Mouse (Mus musculus) neutrophil, adult 65 days (primary cell): Measurements from ENCODE around the gene Sash3. TPM values are rescaled to one million over a fixed set of nuclear protein-coding genes. Genes with fewer than 3 reads are reported as not detected.

Experiments used
- total RNA-seq: library from RNA; stranded (reverse); gene quantifications from 2 replicates; pipeline ENCODE4 v1.2.4, GENCODE M21; 2023

The Sash3 gene
- total RNA-seq: 104 and 111 TPM in 2 replicates

DNA sequence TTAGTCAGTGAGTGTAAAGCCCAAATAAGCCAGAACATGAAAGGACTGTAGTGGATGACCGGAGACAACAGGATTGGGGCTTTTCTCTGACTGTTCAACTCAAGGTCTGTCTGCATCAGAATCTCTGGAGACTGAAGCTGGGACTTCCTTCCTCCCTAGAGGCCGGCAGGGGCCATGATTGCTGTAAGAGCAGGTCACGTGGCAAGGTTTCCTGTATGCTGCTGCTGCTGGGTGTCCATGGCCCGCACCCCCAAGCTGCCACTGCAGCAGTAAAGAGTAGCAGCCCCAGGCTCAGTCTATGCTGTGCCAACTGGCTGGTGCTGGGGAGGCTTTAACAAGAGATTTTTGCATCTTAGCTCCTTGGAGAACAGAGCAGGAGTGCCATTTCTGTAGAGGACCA, at the start of gene Sash3:
Sash3 (plus strand) TSS at position 175 of the 400 bp plus-strand sequence.

DNA sequence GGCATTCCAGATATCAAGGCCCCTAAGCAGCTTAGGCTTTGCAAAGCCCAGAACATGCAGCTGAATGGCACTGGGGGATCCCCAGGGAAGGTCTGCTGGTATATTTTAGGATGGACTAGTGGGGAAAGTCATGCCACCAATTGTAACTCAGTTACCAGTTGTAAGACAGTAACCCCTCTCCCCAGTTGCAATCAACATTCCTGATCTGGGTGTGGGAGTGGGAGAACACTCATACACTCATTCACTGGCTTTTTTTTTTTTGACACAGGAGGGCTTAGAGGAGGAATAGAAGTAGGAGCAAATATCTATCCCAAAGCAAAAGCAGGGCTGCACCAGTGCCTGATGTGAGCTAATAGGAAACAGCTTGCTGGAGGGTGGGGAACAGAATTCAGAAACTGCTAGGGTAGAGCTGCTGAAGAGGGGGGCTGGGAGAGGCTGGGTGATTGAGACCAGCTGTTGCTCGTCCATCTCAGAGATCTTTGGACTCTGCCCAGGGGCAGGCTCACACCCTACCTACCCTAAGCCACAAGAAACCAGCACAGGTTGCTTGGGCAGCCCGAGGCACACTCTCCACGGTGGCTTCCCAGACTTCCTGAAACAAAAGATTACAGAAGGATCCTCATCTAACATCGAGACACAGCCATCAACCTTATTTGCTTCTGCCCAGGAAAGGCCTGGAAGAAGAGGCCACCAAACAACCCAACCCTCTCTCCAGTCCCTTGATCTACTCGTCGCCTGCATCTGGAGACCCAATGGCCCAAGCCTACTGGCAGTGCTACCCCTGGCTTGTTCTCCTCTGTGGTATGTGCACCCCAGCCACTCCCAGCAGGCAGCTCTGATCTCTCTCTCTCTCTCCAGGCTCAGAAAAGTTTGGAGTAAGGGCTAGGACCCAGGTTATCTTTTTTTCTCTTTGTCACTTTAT, 37.6 kb upstream of the Sash3 start, which contains the start of gene Xpnpep2:
Xpnpep2 (plus strand) TSS at position 332 of the 922 bp plus-strand sequence.

DNA sequence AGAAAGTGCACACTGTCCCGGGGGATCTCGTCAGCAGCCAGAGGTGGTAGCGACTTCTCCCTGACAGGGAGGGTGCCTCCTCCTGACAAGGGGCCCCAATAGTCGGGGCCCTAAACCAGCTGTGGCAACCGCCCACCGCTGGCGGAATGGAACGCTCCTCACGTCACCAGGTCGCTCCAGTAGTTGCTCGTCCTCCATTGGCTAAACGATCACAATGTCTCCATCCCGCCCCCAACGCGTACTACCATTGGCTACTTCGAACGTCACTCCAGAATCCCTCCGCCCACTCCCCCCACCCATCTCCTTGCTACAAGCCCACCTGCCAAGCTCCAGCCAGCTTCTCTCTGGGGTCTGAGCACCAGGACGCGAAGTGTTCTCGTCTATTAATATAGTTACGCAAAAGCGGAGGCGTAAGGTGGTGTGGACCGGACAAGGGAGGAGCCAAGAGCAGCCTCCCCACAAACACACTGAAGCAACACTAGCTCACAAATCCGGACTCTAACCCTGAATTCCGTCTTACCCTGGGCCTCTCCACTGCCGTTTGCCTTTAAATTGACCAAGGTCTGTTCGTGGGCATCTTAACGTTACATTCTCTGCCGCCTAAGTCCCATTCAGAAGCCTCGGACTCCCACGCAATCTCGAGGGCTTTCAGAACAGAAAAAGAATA, 62.4 kb downstream of the Sash3 start, which contains the start of gene Zdhhc9:
Zdhhc9 (minus strand) TSS at position 360 of the 667 bp plus-strand sequence.

Other genes with a start within 250 kb of the Sash3 start
- gene Ocrl, start 234.0 kb upstream of the Sash3 start, total RNA-seq: 9.3 and 14.4 TPM in 2 replicates
- gene Apln, start 111.6 kb upstream of the Sash3 start, total RNA-seq: 0.88 and 1.4 TPM in 2 replicates
- not detected in 2 replicates for gene Xpnpep2, start 37.7 kb upstream of the Sash3 start, total RNA-seq
- 35.7 and 47.3 TPM in 2 replicates for gene Zdhhc9, start 62.4 kb downstream of the Sash3 start, total RNA-seq
- 20.2 and 23.0 TPM in 2 replicates for gene Utp14a, start 110.4 kb downstream of the Sash3 start, total RNA-seq
- gene Bcorl1, start 194.9 kb downstream of the Sash3 start, total RNA-seq: 16.8 and 19.8 TPM in 2 replicates